Mouse (Mus musculus): ENCODE results near the gene Csrnp1. TPM values are rescaled to one million over a fixed set of nuclear protein-coding genes. Genes with fewer than 3 reads are reported as not detected.

Csrnp1 gene
- polyA plus RNA-seq, 1 experiment, result 7.0 TPM

DNA sequence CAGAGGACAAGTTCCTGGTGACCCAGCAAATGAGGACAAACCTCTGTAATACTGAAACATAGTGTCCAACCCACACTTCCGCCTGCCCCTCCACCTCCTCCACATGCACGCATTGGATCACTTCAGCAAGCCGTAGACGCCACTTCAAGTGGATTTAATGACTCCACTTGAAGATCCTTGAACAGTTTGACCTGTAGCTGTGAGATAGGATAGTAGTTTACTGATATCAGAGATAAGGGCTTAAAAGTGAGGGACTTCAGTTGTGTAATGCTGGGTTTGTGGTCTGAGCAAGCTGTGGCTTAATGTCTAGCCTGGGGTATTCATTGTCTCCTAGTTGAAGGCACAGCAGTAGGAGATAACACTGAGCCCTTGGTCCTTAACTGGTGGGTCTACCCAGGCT, 61.0 kb downstream of the Csrnp1 start:
- no peak overlapping the region for H3K4me3 ChIP-seq (ENCODE audit: insufficient read depth, low read depth, low read length)
- no peak overlapping the region for H3K27ac ChIP-seq (replicated peaks; ENCODE audit: low read depth, low read length)
- H3K4me1 ChIP-seq (ENCODE audit: control insufficient read depth, insufficient read depth, insufficient read length, low read length), result no peaks in the 10 kb centered on the region

Other genes starting within 250 kb of the Csrnp1 start
- gene Scn11a, start 159.2 kb downstream of the Csrnp1 start, polyA plus RNA-seq (2012; ENCODE audit: insufficient read depth, insufficient read length, missing spikeins), result not detected in 2 replicates
- gene Wdr48, start 89.8 kb downstream of the Csrnp1 start, polyA plus RNA-seq (2012; ENCODE audit: insufficient read depth, insufficient read length, missing spikeins), result 26.2 and 36.3 TPM in 2 replicates
- gene Gorasp1, start 47.1 kb downstream of the Csrnp1 start, polyA plus RNA-seq (2012; ENCODE audit: insufficient read depth, insufficient read length, missing spikeins), result 6.2 and 8.3 TPM in 2 replicates
- not detected in 2 replicates for gene Ttc21a, start 47.1 kb downstream of the Csrnp1 start, polyA plus RNA-seq (2012; ENCODE audit: insufficient read depth, insufficient read length, missing spikeins)
- 1.6 and 2.8 TPM in 2 replicates for gene Xirp1, start 38.9 kb upstream of the Csrnp1 start, polyA plus RNA-seq (2012; ENCODE audit: insufficient read depth, insufficient read length, missing spikeins)
- gene Cx3cr1, start 85.2 kb upstream of the Csrnp1 start, polyA plus RNA-seq (2012; ENCODE audit: insufficient read depth, insufficient read length, missing spikeins), result 1.0 and 1.1 TPM in 2 replicates
- gene Ccr8, start 107.5 kb upstream of the Csrnp1 start, polyA plus RNA-seq (2012; ENCODE audit: insufficient read depth, insufficient read length, missing spikeins), result not detected in 2 replicates
- gene Slc25a38, start 125.7 kb upstream of the Csrnp1 start, polyA plus RNA-seq (2012; ENCODE audit: insufficient read depth, insufficient read length, missing spikeins), result 10.2 and 10.6 TPM in 2 replicates
- 737 and 982 TPM in 2 replicates for gene Rpsa, start 143.0 kb upstream of the Csrnp1 start, polyA plus RNA-seq (2012; ENCODE audit: insufficient read depth, insufficient read length, missing spikeins)
- not detected in 2 replicates for gene Mobp, start 165.0 kb upstream of the Csrnp1 start, polyA plus RNA-seq (2012; ENCODE audit: insufficient read depth, insufficient read length, missing spikeins)